Mouse (Mus musculus): ENCODE measurements around the gene Chchd1. TPM values are rescaled to one million over a fixed set of nuclear protein-coding genes. Genes with fewer than 3 reads are reported as not detected.

Gene Chchd1
- total RNA-seq (2012; rRNA removed) = 136 and 137 TPM in 2 replicates

DNA sequence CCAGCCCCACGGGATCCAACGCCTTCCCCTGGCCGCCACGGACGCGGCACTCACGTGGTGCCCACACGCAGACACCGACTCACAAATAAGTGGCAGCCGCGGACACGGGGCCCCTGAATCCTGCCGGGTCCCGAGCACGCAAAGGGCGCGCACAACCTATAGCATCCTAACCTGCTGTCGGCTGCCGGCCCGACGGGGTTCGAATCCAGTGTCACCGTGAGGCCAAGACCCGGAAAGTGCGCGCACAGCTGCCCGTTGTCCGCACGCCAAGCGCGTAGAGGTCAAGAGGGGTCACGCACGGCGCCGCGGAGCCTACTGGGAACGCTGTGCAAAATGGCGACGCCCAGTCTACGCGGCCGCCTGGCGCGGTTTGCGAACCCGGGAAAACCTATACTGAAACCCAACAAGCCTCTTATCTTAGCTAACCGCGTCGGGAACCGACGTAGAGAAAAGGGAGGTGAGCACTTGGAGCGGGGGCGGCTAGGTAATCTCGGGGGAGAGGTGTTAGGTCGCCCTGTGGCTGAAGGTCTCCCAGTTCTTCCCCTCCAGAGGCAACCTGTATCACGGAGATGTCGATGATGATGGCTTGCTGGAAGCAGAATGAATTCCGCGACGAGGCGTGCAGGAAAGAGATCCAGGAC lies at the start of gene Chchd1:
Chchd1 (plus strand) TSS at position 266 of the 641 bp plus-strand sequence.
- peak; percentile 69 for DNase-seq (ENCODE audit: low read depth, low spot score)
- in situ Hi-C loops (cut with MboI; ENCODE audit: low sequenced_read_pairs in 2 of 2, unreplicated experiment in 2 of 2) = no loop called here
- peaks cover 0 to 2% of the 10 kb centered on the region in 2 experiments; a peak in 3 of 4 replicates for H3K4me1 ChIP-seq (ENCODE audit: control insufficient read depth in 2 of 2, insufficient read depth in 2 of 2, low read length in 2 of 2, poor library complexity in 1 of 2)
- H3K9me3 ChIP-seq (ENCODE audit: control insufficient read depth, insufficient read depth, low read depth, low read length) = no peaks in the 10 kb centered on the region
- TF ChIP-seq HCFC1 (IDR thresholded peaks at IDR 0.05; ENCODE audit: borderline replicate concordance, insufficient read depth, low read length) (peak; percentile 61; the same call in 1 of the 2 replicates), ZNF384 (IDR thresholded peaks at IDR 0.05; ENCODE audit: low read depth, low read length) (no peak)
- H3K9ac ChIP-seq (ENCODE audit: insufficient read depth, low read depth, low read length, poor library complexity, severe bottlenecking) = peak within 1 kb of the TSS; percentile 99
- peak within 1 kb of the TSS; percentile 96 for H3K27ac ChIP-seq (ENCODE audit: insufficient read depth, low read depth, low read length, poor library complexity, severe bottlenecking)
- H3K36me3 ChIP-seq (ENCODE audit: control insufficient read depth, insufficient read depth, low read length, poor library complexity, severe bottlenecking) = no peaks in the 10 kb centered on the region; the same call in 1 of the 2 replicates
- peak within 1 kb of the TSS; percentile 77 to 79 for H3K4me3 ChIP-seq (ENCODE audit: insufficient read depth in 1 of 2, low read depth in 1 of 2, low read length in 2 of 2, poor library complexity in 1 of 2, severe bottlenecking in 1 of 2)

DNA sequence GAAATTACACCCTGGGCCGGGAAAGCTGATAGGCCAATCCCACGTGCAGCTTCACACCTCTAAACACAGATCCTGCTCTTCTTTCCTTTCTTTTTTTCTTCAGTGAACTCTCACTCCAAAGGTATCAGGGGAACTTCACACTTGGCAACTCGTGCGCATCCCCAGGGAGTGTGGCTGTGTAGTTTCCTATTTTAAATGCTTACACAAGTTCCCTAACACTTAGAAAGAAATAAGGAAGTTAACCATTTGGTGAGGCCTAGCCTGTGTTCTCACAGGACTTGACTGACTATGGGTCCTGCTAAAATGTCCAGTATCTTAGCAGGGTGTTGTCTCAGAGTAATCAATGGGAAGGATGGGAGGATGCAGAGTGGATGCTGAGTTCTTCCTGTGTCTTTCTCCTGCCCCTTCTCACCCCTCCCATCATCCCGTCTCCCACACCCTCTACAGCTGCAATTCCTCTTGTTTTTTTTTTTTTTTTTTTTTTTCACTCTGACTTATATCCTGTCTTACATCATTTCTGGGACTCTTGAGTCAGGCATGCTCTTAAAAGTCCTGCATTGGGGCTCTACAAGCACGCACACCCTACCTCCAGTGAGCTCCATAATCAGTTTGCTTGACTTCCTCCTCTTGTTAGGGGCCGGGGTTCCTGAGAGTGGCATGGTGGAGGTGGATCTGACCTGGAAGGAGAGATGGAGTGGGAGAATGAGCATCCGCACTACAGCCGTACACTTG lies 48.0 kb upstream of the Chchd1 start:
- Histone ChIP-seq H3K4me1 (ENCODE audit: control insufficient read depth in 2 of 2, insufficient read depth in 2 of 2, low read length in 2 of 2, poor library complexity in 1 of 2) (peaks cover 0 to 1% of the 10 kb centered on the region in 2 experiments; a peak in 1 of 4 replicates), H3K36me3 (ENCODE audit: control insufficient read depth, insufficient read depth, low read length, poor library complexity, severe bottlenecking) (no peaks in the 10 kb centered on the region; the same call in 1 of the 2 replicates), H3K9me3 (ENCODE audit: control insufficient read depth, insufficient read depth, low read depth, low read length) (no peaks in the 10 kb centered on the region), H3K27ac (ENCODE audit: insufficient read depth, low read depth, low read length, poor library complexity, severe bottlenecking) (no peak overlapping the region), H3K9ac (ENCODE audit: insufficient read depth, low read depth, low read length, poor library complexity, severe bottlenecking) (no peak overlapping the region), H3K4me3 (ENCODE audit: insufficient read depth in 1 of 2, low read depth in 1 of 2, low read length in 2 of 2, poor library complexity in 1 of 2, severe bottlenecking in 1 of 2) (no peak overlapping the region)
- in situ Hi-C loops (cut with MboI; ENCODE audit: low sequenced_read_pairs in 2 of 2, unreplicated experiment in 2 of 2) = loop anchor here in 1 of 2 experiments (5.0 kb wide), 1 partner anchor 78 kb away; no protein-coding TSS in a partner anchor
- TF ChIP-seq ZC3H11A (IDR thresholded peaks at IDR 0.05; ENCODE audit: borderline replicate concordance, low read depth, low read length) = no peak
- TF ChIP-seq HCFC1 (IDR thresholded peaks at IDR 0.05; ENCODE audit: borderline replicate concordance, insufficient read depth, low read length) = no peak
- TF ChIP-seq MAFK (IDR thresholded peaks at IDR 0.05; ENCODE audit: insufficient read depth, low read depth, low read length) = no peak
- no peak for TF ChIP-seq ZNF384 (IDR thresholded peaks at IDR 0.05; ENCODE audit: low read depth, low read length)
- TF ChIP-seq CHD2 (IDR thresholded peaks at IDR 0.05; ENCODE audit: low read depth, low read length) = no peak
- DNase-seq (ENCODE audit: low read depth, low spot score) = no peak

DNA sequence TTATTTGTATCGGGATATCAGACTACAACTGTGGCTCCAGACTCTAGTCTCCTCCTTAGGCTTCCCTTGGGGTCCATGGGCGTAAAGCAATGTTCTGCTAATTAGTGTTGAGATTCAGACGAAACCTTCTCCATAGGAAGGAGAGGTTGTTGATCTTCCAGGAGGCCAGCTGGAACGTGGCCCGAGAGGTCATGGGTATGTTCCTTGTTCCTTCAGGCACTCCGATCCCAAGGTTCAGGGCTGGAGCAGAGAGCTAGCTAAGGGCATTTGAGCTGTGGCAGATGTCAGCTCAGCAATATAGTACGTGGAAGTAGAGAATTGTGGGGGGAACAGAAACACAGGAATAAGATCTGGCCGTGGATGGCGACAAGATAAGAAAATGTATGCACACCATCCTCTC lies 47.1 kb upstream of the Chchd1 start:
- Histone ChIP-seq H3K9me3 (ENCODE audit: control insufficient read depth, insufficient read depth, low read depth, low read length) (no peaks in the 10 kb centered on the region), H3K9ac (ENCODE audit: insufficient read depth, low read depth, low read length, poor library complexity, severe bottlenecking) (no peak overlapping the region), H3K36me3 (ENCODE audit: control insufficient read depth, insufficient read depth, low read length, poor library complexity, severe bottlenecking) (no peaks in the 10 kb centered on the region), H3K4me1 (ENCODE audit: control insufficient read depth in 2 of 2, insufficient read depth in 2 of 2, low read length in 2 of 2, poor library complexity in 1 of 2) (peaks cover 0 to 5% of the 10 kb centered on the region in 2 experiments; a peak in 1 of 4 replicates), H3K4me3 (ENCODE audit: insufficient read depth in 1 of 2, low read depth in 1 of 2, low read length in 2 of 2, poor library complexity in 1 of 2, severe bottlenecking in 1 of 2) (no peak overlapping the region), H3K27ac (ENCODE audit: insufficient read depth, low read depth, low read length, poor library complexity, severe bottlenecking) (no peak overlapping the region)
- TF ChIP-seq ZNF384 (IDR thresholded peaks at IDR 0.05; ENCODE audit: low read depth, low read length) = no peak
- TF ChIP-seq CHD2 (IDR thresholded peaks at IDR 0.05; ENCODE audit: low read depth, low read length) = no peak
- no peak for TF ChIP-seq ZC3H11A (IDR thresholded peaks at IDR 0.05; ENCODE audit: borderline replicate concordance, low read depth, low read length)
- TF ChIP-seq MAFK (IDR thresholded peaks at IDR 0.05; ENCODE audit: insufficient read depth, low read depth, low read length) = no peak
- TF ChIP-seq HCFC1 (IDR thresholded peaks at IDR 0.05; ENCODE audit: borderline replicate concordance, insufficient read depth, low read length) = no peak
- no peak for DNase-seq (ENCODE audit: low read depth, low spot score)
- in situ Hi-C loops (cut with MboI; ENCODE audit: low sequenced_read_pairs in 2 of 2, unreplicated experiment in 2 of 2) = loop anchor here in 1 of 2 experiments (5.0 kb wide), 1 partner anchor 78 kb away; no protein-coding TSS in a partner anchor

DNA sequence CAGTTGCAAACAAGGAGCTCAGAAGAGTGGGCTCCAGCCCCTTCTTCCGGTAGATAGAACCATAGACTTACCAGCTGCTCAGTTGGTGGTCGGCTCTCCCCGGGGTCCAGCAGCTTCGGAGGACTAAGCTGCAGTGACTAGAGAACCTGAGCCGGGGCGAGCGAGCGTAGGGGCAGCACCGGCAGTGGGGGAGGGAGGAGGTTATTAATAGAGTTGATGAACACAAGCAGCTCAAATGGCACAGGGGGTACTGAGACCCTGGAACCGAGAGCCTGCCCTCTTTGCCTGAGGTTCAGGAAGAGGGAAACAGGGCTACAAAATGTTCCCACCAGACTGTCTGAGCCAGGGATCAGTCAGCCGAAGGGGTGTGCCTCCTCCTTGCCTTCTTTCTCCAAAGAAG lies 46.4 kb upstream of the Chchd1 start, which contains the start of gene Myoz1:
Myoz1 (minus strand) TSS at position 180 of the 400 bp plus-strand sequence.
- no peak for DNase-seq (ENCODE audit: low read depth, low spot score)
- H3K27ac ChIP-seq (ENCODE audit: insufficient read depth, low read depth, low read length, poor library complexity, severe bottlenecking) = no peak within 1 kb of the TSS
- no peak within 1 kb of the TSS for H3K4me3 ChIP-seq (ENCODE audit: insufficient read depth in 1 of 2, low read depth in 1 of 2, low read length in 2 of 2, poor library complexity in 1 of 2, severe bottlenecking in 1 of 2)
- H3K9me3 ChIP-seq (ENCODE audit: control insufficient read depth, insufficient read depth, low read depth, low read length) = no peaks in the 10 kb centered on the region
- peaks cover 0 to 5% of the 10 kb centered on the region in 2 experiments; a peak in 1 of 4 replicates for H3K4me1 ChIP-seq (ENCODE audit: control insufficient read depth in 2 of 2, insufficient read depth in 2 of 2, low read length in 2 of 2, poor library complexity in 1 of 2)
- H3K9ac ChIP-seq (ENCODE audit: insufficient read depth, low read depth, low read length, poor library complexity, severe bottlenecking) = no peak within 1 kb of the TSS
- TF ChIP-seq CHD2 (IDR thresholded peaks at IDR 0.05; ENCODE audit: low read depth, low read length) (no peak), ZC3H11A (IDR thresholded peaks at IDR 0.05; ENCODE audit: borderline replicate concordance, low read depth, low read length) (no peak), ZNF384 (IDR thresholded peaks at IDR 0.05; ENCODE audit: low read depth, low read length) (no peak), HCFC1 (IDR thresholded peaks at IDR 0.05; ENCODE audit: borderline replicate concordance, insufficient read depth, low read length) (no peak), MAFK (IDR thresholded peaks at IDR 0.05; ENCODE audit: insufficient read depth, low read depth, low read length) (no peak)
- no peaks in the 10 kb centered on the region for H3K36me3 ChIP-seq (ENCODE audit: control insufficient read depth, insufficient read depth, low read length, poor library complexity, severe bottlenecking)
- in situ Hi-C loops (cut with MboI; ENCODE audit: low sequenced_read_pairs in 2 of 2, unreplicated experiment in 2 of 2) = loop anchor here in 1 of 2 experiments (5.0 kb wide), 1 partner anchor 79 kb away; no protein-coding TSS in a partner anchor

All from ES-E14 (cell line).